Mouse (Mus musculus) thymus, postnatal 4 days (tissue): ENCODE data around the gene Zdhhc5.
A peak's percentile ranks its signal among the peaks of the same experiment; 100 is the strongest.

Experiments
- DNase-seq: peaks from one replicate; pipeline ENCODE4 v3.0.0; 2021

Gene Zdhhc5

GRCm38 (mm10) chr2:84714811-84715561 is at the start of gene Zdhhc5:
Gene Zdhhc5 (minus strand): TSS chr2:84715180.
- peak; percentile 99 for DNase-seq

GRCm38 (mm10) chr2:84762818-84763217 is 47.8 kb upstream of the Zdhhc5 start:
- no peak for DNase-seq

GRCm38 (mm10) chr2:84762295-84762694 is 47.3 kb upstream of the Zdhhc5 start:
- no peak for DNase-seq

- DNase-seq: no peak
These were observed 46.9 kb upstream of the Zdhhc5 start for GRCm38 (mm10) chr2:84761840-84762239.

- DNase-seq: no peak
These were observed 46.3 kb upstream of the Zdhhc5 start for GRCm38 (mm10) chr2:84761309-84761708.

- DNase-seq: no peak
These were observed 45.8 kb upstream of the Zdhhc5 start for GRCm38 (mm10) chr2:84760777-84761176.

- DNase-seq: no peak
These were observed 43.7 kb upstream of the Zdhhc5 start for GRCm38 (mm10) chr2:84758542-84759127.

GRCm38 (mm10) chr2:84757026-84757682 is 42.2 kb upstream of the Zdhhc5 start:
- no peak for DNase-seq

- DNase-seq: no peak
These were observed 41.3 kb upstream of the Zdhhc5 start for GRCm38 (mm10) chr2:84756245-84756644.

GRCm38 (mm10) chr2:84750115-84750514 is 35.1 kb upstream of the Zdhhc5 start:
- no peak for DNase-seq

GRCm38 (mm10) chr2:84744126-84744525 is 29.1 kb upstream of the Zdhhc5 start:
- no peak for DNase-seq

- peak; percentile 48 for DNase-seq
These were observed 28.6 kb upstream of the Zdhhc5 start, which contains the start of gene Gm19426 for GRCm38 (mm10) chr2:84743561-84743960. Gene Gm19426 (minus strand): TSS chr2:84743655.

GRCm38 (mm10) chr2:84742451-84743283 is 27.7 kb upstream of the Zdhhc5 start:
- DNase-seq: peak; percentile 34

GRCm38 (mm10) chr2:84741841-84742450 is 27.0 kb upstream of the Zdhhc5 start:
- no peak for DNase-seq

GRCm38 (mm10) chr2:84740608-84741333 is 25.8 kb upstream of the Zdhhc5 start:
- DNase-seq: peak; percentile 52

GRCm38 (mm10) chr2:84738271-84738911 is 23.4 kb upstream of the Zdhhc5 start:
- DNase-seq: peak; percentile 31

GRCm38 (mm10) chr2:84737451-84737925 is 22.5 kb upstream of the Zdhhc5 start:
- DNase-seq: no peak

- no peak for DNase-seq
These were observed 21.6 kb upstream of the Zdhhc5 start for GRCm38 (mm10) chr2:84736312-84737161.

- DNase-seq: no peak
These were observed 20.5 kb upstream of the Zdhhc5 start for GRCm38 (mm10) chr2:84735346-84735920.

GRCm38 (mm10) chr2:84734919-84735318 is 19.9 kb upstream of the Zdhhc5 start:
- no peak for DNase-seq
